Mouse (Mus musculus) liver, embryonic 14.5 days (tissue): ENCODE measurements at regions not wholly inside any gene's neighbourhood (a gene's known extent, or its start where the extent isn't known, plus 50 kb on each side); places are given as distances from the start of the nearest gene placed in this dataset.

Source experiments
- CTCF ChIP-seq: IDR thresholded peaks from 2 replicates; pipeline ENCODE4 v1.5.1; 2016; ENCODE audit warnings: antibody characterized with exemption, low read depth, control low read depth
- EP300 ChIP-seq: IDR thresholded peaks from 2 replicates; pipeline ENCODE4 v1.6.1; 2016; ENCODE audit warnings: antibody characterized with exemption, low read depth

DNA sequence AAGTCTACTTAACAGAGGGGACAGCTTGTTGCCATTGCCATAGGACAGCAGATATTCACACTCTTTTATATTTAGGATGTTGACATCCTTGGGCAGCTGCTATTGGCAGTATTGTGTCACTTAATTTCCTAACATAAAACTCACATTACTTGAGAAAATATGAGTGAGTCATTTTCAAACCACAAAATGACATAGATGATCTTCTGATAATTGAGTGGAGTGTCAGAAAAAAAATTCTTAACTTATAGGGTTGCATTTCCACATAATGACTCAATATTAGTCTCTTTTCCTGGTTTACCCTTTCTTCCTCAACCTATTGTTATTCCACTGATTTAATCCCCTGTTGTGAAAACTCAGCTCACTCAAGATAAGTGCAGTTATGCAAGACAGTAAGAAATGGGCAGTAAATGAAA lies 2629.5 kb upstream of the Gm7489 start:
- TF ChIP-seq CTCF (no peak), EP300 (no peak)
